Mouse (Mus musculus) bone marrow macrophage, adult 2 months (primary cell): ENCODE measurements at regions not wholly inside any gene's neighbourhood (a gene's known extent, or its start where the extent isn't known, plus 50 kb on each side); places are given as distances from the start of the nearest gene placed in this dataset.

Experiments
- CTCF ChIP-seq: IDR thresholded peaks from 2 replicates; pipeline ENCODE4 v1.5.1; 2012; ENCODE audit warnings: low read depth, mild to moderate bottlenecking, low read length, moderate library complexity
- POLR2A ChIP-seq: IDR thresholded peaks from 2 replicates; pipeline ENCODE4 v1.6.1; 2012; ENCODE audit warnings: mild to moderate bottlenecking, low read depth, low read length, borderline replicate concordance

DNA sequence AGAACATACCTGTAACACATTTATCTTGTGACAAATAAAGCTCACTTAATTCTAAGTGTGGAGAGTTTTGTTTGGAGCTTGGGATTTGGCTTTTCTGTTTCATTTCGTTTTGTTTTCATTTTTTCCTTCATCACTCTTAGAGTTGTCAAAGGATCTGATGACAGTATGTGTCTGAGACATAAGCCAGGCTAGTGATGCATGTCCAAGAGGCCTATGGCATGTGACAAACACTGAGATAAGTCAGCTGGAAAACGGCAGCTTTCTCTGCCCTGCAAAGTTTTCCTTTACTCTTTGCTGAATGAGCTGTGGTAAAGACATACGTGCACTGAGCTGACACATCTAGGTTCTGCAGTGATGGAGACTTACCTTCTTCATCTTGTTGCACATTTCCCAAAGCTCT lies 58.3 kb upstream of the Nampt start:
- no peak for TF ChIP-seq POLR2A
- TF ChIP-seq CTCF = no peak
